Mouse (Mus musculus): ENCODE measurements around the gene Vgll4. TPM values are rescaled to one million over a fixed set of nuclear protein-coding genes. Genes with fewer than 3 reads are reported as not detected.

Gene Vgll4
- polyA plus RNA-seq, 1 experiment from 2014 or later, result 75.1 TPM

- Histone ChIP-seq H3K27ac (ENCODE audit: low read length) (no peak overlapping the region), H3K4me1 (ENCODE audit: control insufficient read depth, insufficient read depth, low read length) (peaks cover 15% of the 10 kb centered on the region; the same call in 1 of the 2 replicates), H3K4me2 (ENCODE audit: low read depth, low read length) (no peak overlapping the region), H3K9me3 (replicated peaks; ENCODE audit: control insufficient read depth, low read length) (no peaks in the 10 kb centered on the region), H3K4me3 (replicated peaks; ENCODE audit: low read length) (no peak overlapping the region), H3K36me3 (ENCODE audit: control insufficient read depth, insufficient read depth, low read length) (peaks cover 8% of the 10 kb centered on the region; the same call in 1 of the 2 replicates), H3K9ac (ENCODE audit: low read length) (no peak overlapping the region), H3K27me3 (ENCODE audit: control insufficient read depth, insufficient read depth, low read length) (no peaks in the 10 kb centered on the region)
- no peak for ATAC-seq (ENCODE audit: insufficient read depth, low FRiP score)
- 79% methylated on average over 9 of the region's 9 CpGs for WGBS
These were observed 107.7 kb downstream of the Vgll4 start for GRCm38 (mm10) chr6:114862046-114862445.

GRCm38 (mm10) chr6:114861591-114861990, 108.2 kb downstream of the Vgll4 start:
- peak overlapping the region; percentile 36 for H3K27ac ChIP-seq (ENCODE audit: low read length)
- no peak for ATAC-seq (ENCODE audit: insufficient read depth, low FRiP score)
- H3K4me3 ChIP-seq (replicated peaks; ENCODE audit: low read length), result no peak overlapping the region
- peaks cover 14% of the 10 kb centered on the region; the same call in 1 of the 2 replicates for H3K4me1 ChIP-seq (ENCODE audit: control insufficient read depth, insufficient read depth, low read length)
- H3K9me3 ChIP-seq (replicated peaks; ENCODE audit: control insufficient read depth, low read length), result no peaks in the 10 kb centered on the region
- no peak overlapping the region for H3K9ac ChIP-seq (ENCODE audit: low read length)
- 77% methylated on average over 9 of the region's 9 CpGs for WGBS
- no peak overlapping the region for H3K4me2 ChIP-seq (ENCODE audit: low read depth, low read length)
- no peaks in the 10 kb centered on the region for H3K27me3 ChIP-seq (ENCODE audit: control insufficient read depth, insufficient read depth, low read length)
- H3K36me3 ChIP-seq (ENCODE audit: control insufficient read depth, insufficient read depth, low read length), result peaks cover 8% of the 10 kb centered on the region; the same call in 1 of the 2 replicates

GRCm38 (mm10) chr6:114860677-114861568, 108.9 kb downstream of the Vgll4 start:
- Histone ChIP-seq H3K27me3 (ENCODE audit: control insufficient read depth, insufficient read depth, low read length) (no peaks in the 10 kb centered on the region), H3K4me2 (ENCODE audit: low read depth, low read length) (no peak overlapping the region), H3K27ac (ENCODE audit: low read length) (peak overlapping the region; percentile 36), H3K4me3 (replicated peaks; ENCODE audit: low read length) (no peak overlapping the region), H3K9ac (ENCODE audit: low read length) (no peak overlapping the region), H3K9me3 (replicated peaks; ENCODE audit: control insufficient read depth, low read length) (no peaks in the 10 kb centered on the region), H3K4me1 (ENCODE audit: control insufficient read depth, insufficient read depth, low read length) (peaks cover 10% of the 10 kb centered on the region), H3K36me3 (ENCODE audit: control insufficient read depth, insufficient read depth, low read length) (peaks cover 8% of the 10 kb centered on the region; the same call in 1 of the 2 replicates)
- WGBS, result 63% methylated on average over 14 of the region's 14 CpGs
- ATAC-seq (ENCODE audit: insufficient read depth, low FRiP score), result peak; percentile 74

GRCm38 (mm10) chr6:114858722-114859053, 111.1 kb downstream of the Vgll4 start:
- no peak overlapping the region for H3K27ac ChIP-seq (ENCODE audit: low read length)
- no peaks in the 10 kb centered on the region for H3K27me3 ChIP-seq (ENCODE audit: control insufficient read depth, insufficient read depth, low read length)
- no peak for ATAC-seq (ENCODE audit: insufficient read depth, low FRiP score)
- no peak overlapping the region for H3K9ac ChIP-seq (ENCODE audit: low read length)
- H3K4me3 ChIP-seq (replicated peaks; ENCODE audit: low read length), result no peak overlapping the region
- no peaks in the 10 kb centered on the region for H3K9me3 ChIP-seq (replicated peaks; ENCODE audit: control insufficient read depth, low read length)
- peaks cover 8% of the 10 kb centered on the region; the same call in 1 of the 2 replicates for H3K36me3 ChIP-seq (ENCODE audit: control insufficient read depth, insufficient read depth, low read length)
- WGBS, result 74% methylated on average over 4 of the region's 4 CpGs
- H3K4me1 ChIP-seq (ENCODE audit: control insufficient read depth, insufficient read depth, low read length), result peaks cover 24% of the 10 kb centered on the region
- no peak overlapping the region for H3K4me2 ChIP-seq (ENCODE audit: low read depth, low read length)

GRCm38 (mm10) chr6:114857996-114858721, 111.6 kb downstream of the Vgll4 start:
- H3K4me2 ChIP-seq (ENCODE audit: low read depth, low read length), result no peak overlapping the region
- no peaks in the 10 kb centered on the region for H3K9me3 ChIP-seq (replicated peaks; ENCODE audit: control insufficient read depth, low read length)
- no peaks in the 10 kb centered on the region for H3K27me3 ChIP-seq (ENCODE audit: control insufficient read depth, insufficient read depth, low read length)
- H3K4me1 ChIP-seq (ENCODE audit: control insufficient read depth, insufficient read depth, low read length), result peaks cover 24% of the 10 kb centered on the region
- H3K36me3 ChIP-seq (ENCODE audit: control insufficient read depth, insufficient read depth, low read length), result peaks cover 8% of the 10 kb centered on the region; the same call in 1 of the 2 replicates
- no peak overlapping the region for H3K4me3 ChIP-seq (replicated peaks; ENCODE audit: low read length)
- ATAC-seq (ENCODE audit: insufficient read depth, low FRiP score), result no peak
- no peak overlapping the region for H3K27ac ChIP-seq (ENCODE audit: low read length)
- H3K9ac ChIP-seq (ENCODE audit: low read length), result no peak overlapping the region
- WGBS, result 69% methylated on average over 3 of the region's 3 CpGs

GRCm38 (mm10) chr6:114856501-114856900, 113.3 kb downstream of the Vgll4 start:
- Histone ChIP-seq H3K4me3 (replicated peaks; ENCODE audit: low read length) (no peak overlapping the region), H3K27ac (ENCODE audit: low read length) (no peak overlapping the region), H3K36me3 (ENCODE audit: control insufficient read depth, insufficient read depth, low read length) (0 out of 2 replicates have a peak, but pooled peaks cover 3% of the 10 kb centered on the region), H3K27me3 (ENCODE audit: control insufficient read depth, insufficient read depth, low read length) (no peaks in the 10 kb centered on the region), H3K9me3 (replicated peaks; ENCODE audit: control insufficient read depth, low read length) (no peaks in the 10 kb centered on the region), H3K9ac (ENCODE audit: low read length) (no peak overlapping the region), H3K4me1 (ENCODE audit: control insufficient read depth, insufficient read depth, low read length) (peaks cover 30% of the 10 kb centered on the region), H3K4me2 (ENCODE audit: low read depth, low read length) (no peak overlapping the region)
- ATAC-seq (ENCODE audit: insufficient read depth, low FRiP score), result no peak
- WGBS, result 71% methylated on average over 4 of the region's 4 CpGs

GRCm38 (mm10) chr6:114855644-114856043, 114.2 kb downstream of the Vgll4 start:
- no peaks in the 10 kb centered on the region for H3K9me3 ChIP-seq (replicated peaks; ENCODE audit: control insufficient read depth, low read length)
- H3K9ac ChIP-seq (ENCODE audit: low read length), result 0 out of 2 replicates have a peak overlapping the region, but pooled peaks have one; percentile 31
- H3K4me2 ChIP-seq (ENCODE audit: low read depth, low read length), result no peak overlapping the region
- no peaks in the 10 kb centered on the region for H3K27me3 ChIP-seq (ENCODE audit: control insufficient read depth, insufficient read depth, low read length)
- peaks cover 28% of the 10 kb centered on the region for H3K4me1 ChIP-seq (ENCODE audit: control insufficient read depth, insufficient read depth, low read length)
- H3K36me3 ChIP-seq (ENCODE audit: control insufficient read depth, insufficient read depth, low read length), result 0 out of 2 replicates have a peak, but pooled peaks cover 3% of the 10 kb centered on the region
- peak overlapping the region; percentile 14; the same call in 1 of the 2 replicates for H3K27ac ChIP-seq (ENCODE audit: low read length)
- H3K4me3 ChIP-seq (replicated peaks; ENCODE audit: low read length), result no peak overlapping the region
- ATAC-seq (ENCODE audit: insufficient read depth, low FRiP score), result no peak
- WGBS, result 35% methylated on average over 3 of the region's 3 CpGs

- 0 out of 2 replicates have a peak, but pooled peaks cover 3% of the 10 kb centered on the region for H3K36me3 ChIP-seq (ENCODE audit: control insufficient read depth, insufficient read depth, low read length)
- no peak; the same call in 1 of the 2 replicates for ATAC-seq (ENCODE audit: insufficient read depth, low FRiP score)
- no peak overlapping the region for H3K9ac ChIP-seq (ENCODE audit: low read length)
- H3K4me3 ChIP-seq (replicated peaks; ENCODE audit: low read length), result no peak overlapping the region
- WGBS, result 51% methylated on average over 2 of the region's 2 CpGs
- no peaks in the 10 kb centered on the region for H3K27me3 ChIP-seq (ENCODE audit: control insufficient read depth, insufficient read depth, low read length)
- no peaks in the 10 kb centered on the region for H3K9me3 ChIP-seq (replicated peaks; ENCODE audit: control insufficient read depth, low read length)
- peaks cover 30% of the 10 kb centered on the region for H3K4me1 ChIP-seq (ENCODE audit: control insufficient read depth, insufficient read depth, low read length)
- peak overlapping the region; percentile 31; the same call in 1 of the 2 replicates for H3K27ac ChIP-seq (ENCODE audit: low read length)
- H3K4me2 ChIP-seq (ENCODE audit: low read depth, low read length), result no peak overlapping the region
These were observed 115.4 kb downstream of the Vgll4 start for GRCm38 (mm10) chr6:114854368-114854767.

- Histone ChIP-seq H3K4me2 (ENCODE audit: low read depth, low read length) (no peak overlapping the region), H3K9me3 (replicated peaks; ENCODE audit: control insufficient read depth, low read length) (no peaks in the 10 kb centered on the region), H3K4me3 (replicated peaks; ENCODE audit: low read length) (no peak overlapping the region), H3K27ac (ENCODE audit: low read length) (no peak overlapping the region), H3K9ac (ENCODE audit: low read length) (no peak overlapping the region), H3K27me3 (ENCODE audit: control insufficient read depth, insufficient read depth, low read length) (no peaks in the 10 kb centered on the region), H3K36me3 (ENCODE audit: control insufficient read depth, insufficient read depth, low read length) (no peaks in the 10 kb centered on the region), H3K4me1 (ENCODE audit: control insufficient read depth, insufficient read depth, low read length) (peaks cover 40% of the 10 kb centered on the region)
- WGBS, result 53% methylated on average over 3 of the region's 3 CpGs
- ATAC-seq (ENCODE audit: insufficient read depth, low FRiP score), result no peak
These were observed 117.1 kb downstream of the Vgll4 start for GRCm38 (mm10) chr6:114852739-114853138.

All from stomach, embryonic 16.5 days (tissue).